Mouse (Mus musculus) cerebral cortex, adult 2 months (tissue): ENCODE results near the gene Neo1.

Experiments used
- WGBS: fragments of 180-500 bp; shearing (Covaris S2); methylation state at CpG from one replicate; pipeline ENCODE4 v1.1.7; 2018; 5-methylcytosine and 5-hydroxymethylcytosine counted together

Neo1 gene

DNA sequence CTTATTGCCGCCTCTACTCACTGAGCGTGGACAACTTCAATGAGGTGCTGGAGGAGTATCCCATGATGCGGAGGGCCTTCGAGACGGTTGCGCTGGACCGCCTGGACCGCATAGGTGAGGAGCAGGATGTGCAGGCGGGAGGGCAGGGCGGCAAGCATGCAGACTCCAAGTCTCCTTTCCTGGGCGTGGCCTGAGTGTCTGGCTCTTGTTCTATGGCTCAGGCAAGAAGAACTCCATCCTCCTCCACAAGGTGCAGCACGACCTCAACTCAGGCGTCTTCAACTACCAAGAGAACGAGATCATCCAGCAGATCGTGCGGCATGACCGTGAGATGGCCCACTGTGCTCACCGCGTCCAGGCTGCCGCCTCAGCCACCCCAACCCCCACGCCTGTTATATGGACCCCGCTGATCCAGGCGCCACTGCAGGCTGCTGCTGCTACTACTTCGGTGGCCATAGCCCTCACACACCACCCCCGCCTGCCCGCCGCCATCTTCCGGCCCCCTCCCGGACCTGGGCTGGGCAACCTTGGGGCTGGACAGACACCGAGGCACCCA, 177.1 kb downstream of the Neo1 start:
- WGBS, result 53% methylated on average over 25 of the region's 30 CpGs

DNA sequence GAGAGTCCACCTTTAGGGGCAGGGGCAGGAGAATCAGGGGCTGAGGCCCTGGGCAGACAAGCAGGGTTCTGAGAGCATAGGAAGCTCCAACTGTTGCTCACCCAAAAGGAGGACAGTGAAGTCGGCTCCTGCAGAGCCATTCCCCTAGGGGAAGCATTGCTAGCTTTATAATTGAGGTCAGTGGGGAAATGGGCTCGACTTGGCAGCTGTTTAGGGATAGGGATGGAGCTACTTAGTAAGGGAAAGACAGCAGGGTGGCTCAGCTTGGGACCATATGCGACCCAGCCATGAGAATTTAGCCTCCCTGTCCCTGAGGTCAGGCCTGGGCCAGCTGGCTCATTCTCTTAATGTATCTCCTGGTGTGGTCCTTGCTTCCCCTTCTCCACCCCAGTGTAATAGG, 181.3 kb downstream of the Neo1 start:
- 89% methylated on average over 3 of the region's 3 CpGs for WGBS

DNA sequence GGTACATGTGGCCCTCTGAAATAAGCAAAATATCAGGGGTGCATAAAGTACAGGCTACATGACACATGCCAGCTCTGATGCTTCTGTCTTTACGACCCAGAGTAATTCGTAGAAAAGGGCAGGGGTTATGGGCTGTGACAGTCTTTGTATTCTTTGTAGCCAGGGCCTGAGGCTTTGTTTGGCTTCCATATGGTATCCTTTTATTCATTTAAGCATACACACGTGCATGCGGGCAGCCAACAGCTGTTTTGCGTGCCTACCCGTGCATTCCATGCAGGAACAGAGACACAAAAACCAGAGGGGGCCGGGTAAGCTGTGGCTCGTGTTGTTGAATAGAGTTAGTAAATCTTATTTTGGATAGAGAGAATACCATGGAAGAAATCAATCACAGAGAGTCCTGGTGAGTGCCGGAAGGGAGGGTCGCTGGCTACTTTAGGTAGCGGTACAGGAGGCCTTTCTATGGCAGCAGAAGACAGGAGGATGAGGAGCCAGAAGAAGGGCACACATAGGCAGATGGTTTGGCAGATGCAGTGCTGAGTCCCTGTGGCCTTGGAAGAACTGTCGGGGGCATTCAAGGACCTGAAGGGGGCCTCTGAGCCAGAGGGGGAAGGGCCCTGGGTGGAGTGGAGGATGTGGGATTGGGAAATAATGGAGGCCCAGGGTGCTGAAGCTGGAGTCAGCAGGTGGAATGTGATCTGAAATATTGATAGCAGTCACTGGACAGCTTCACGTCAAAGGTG, 186.5 kb downstream of the Neo1 start:
- 81% methylated on average over 13 of the region's 13 CpGs for WGBS

DNA sequence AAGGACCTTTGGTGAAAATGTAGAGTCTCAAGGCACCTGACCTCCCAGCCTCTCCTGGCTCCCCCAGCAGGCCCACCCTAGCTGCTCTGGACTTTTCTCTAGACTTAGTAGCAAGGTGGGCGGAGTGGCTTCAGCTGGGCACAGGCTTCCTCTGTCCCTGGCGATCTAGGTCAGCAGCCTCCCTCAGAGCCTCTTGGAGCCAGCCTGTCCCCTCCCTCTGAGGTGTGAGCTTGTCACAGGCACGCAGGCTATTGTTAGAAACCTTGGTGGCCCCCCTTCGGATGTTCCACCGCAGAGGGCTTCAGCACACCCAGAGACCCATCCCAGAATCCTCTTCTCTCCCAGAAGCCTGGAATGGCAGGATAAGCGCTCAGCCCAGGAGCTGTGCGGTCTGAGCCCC, 188.6 kb downstream of the Neo1 start:
- WGBS, result 75% methylated on average over 7 of the region's 7 CpGs

DNA sequence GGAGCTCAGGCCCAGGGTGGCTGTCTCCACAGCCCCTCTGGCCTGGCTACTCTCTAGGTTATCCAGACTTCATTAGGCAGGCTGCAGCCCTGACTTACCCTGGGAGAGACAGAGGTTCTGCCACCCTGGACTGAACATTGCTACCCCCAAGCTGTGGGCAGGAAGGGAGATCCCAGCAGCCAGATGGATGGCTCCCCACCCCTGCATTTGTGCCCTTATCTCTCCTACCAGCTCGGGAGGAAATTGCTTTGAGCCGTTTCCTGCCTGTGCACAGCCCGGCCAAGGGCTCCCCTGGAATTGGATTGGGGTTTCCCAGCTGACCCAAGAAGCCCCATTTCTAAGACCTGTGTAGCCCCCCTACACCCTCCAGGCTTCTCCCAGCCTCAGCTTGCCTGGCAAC, 189.2 kb downstream of the Neo1 start:
- 26% methylated on average over 3 of the region's 3 CpGs for WGBS

DNA sequence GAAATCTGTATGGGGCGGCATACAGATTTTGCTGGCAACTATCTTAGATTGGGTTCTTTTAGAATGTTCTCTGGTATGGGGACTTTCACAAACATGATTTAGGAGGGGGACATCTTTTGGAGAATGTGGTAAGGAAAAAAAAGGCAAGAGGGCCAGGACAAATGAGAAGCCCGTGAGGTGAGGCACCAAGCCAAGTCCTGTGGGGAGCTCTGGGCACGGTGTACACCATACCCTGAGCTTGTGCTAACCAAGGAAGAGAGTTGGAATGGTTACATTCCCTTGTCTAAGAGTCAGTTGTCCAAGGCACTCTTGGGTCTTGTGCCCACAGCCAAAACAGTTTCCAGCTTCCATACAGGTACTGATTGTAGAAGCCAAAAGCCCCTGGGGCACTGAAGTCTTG, 191.6 kb downstream of the Neo1 start:
- WGBS, result 85% methylated on average over 3 of the region's 3 CpGs

DNA sequence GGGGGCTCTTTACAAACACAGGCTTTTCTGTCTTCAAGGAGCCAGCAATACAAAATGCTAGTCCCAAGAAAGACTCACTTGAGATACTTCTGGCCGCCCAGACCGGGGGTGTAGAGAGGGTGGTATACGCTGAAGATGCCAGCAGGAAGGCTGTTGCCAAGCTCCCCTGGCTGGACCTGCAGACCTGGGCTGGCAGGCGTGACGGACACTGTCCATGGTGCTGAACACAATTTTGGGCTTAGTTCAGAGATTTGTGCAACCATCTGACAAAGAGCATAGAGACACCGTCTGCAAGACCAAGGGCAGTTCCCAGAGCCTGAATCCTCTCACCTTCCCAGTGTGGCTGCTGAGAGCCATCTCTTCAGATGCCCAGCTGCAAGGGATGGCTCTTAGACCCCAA, 194.6 kb downstream of the Neo1 start:
- 54% methylated on average over 6 of the region's 6 CpGs for WGBS

DNA sequence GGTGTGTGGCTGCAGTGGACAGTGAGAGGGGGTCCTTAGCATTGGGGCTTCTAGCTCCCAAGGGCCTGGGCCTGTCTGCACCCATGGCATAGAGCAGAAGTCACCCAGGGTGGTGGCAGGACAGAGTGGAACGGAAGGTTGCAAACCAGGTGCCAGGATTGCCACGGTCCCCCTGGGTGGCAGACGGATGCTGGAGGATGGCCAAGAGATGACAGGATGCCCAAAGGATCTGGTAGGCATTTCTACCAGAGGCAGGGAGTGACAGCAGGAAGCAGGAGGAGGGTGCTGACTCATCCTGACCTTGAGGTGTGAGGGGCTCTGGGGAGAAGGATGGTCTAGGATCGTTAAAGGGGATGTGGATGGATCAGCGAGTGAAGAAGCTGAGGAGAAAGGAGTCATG, 197.7 kb downstream of the Neo1 start:
- 70% methylated on average over 5 of the region's 5 CpGs for WGBS

DNA sequence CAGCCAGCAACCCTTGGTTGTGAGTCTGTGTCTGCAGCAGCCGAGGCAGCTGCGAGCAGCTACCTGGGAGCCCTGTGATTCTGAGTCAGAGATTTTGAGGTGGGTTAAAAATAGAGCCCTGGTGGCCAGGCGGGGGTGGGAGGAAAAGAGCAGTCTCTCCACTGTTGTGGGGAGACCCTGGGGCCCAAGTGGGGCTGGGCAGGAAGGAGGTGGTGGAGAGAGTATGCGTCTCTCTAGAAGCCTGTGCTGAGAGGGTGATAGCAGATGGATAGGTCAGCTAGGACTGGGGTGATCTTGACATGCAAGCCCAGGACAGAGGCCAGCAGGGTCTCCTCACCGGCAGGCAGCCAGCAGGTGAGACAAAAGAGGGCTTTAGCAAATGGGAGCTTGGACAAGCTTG, 199.1 kb downstream of the Neo1 start:
- 61% methylated on average over 5 of the region's 5 CpGs for WGBS

DNA sequence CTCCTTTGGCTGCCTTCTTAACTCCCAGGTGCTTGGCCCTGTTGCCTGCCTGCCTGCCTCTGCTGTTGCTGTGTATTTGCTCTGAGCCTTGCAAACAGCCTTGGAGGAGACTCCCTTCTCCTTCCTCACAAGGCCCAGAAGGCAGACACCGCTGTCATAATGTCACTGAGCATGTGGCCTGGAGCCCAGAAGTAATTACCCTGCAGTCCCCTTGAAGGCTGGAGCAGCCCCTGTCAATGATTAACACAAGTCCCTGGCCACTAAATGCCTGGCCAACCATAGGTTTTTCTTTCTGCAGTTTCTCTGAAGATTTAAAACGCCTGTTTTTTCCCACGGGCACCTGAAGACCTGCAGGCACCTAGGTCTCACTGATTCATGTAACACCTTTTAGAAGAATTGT, 203.3 kb downstream of the Neo1 start:
- 84% methylated on average over 3 of the region's 3 CpGs for WGBS

DNA sequence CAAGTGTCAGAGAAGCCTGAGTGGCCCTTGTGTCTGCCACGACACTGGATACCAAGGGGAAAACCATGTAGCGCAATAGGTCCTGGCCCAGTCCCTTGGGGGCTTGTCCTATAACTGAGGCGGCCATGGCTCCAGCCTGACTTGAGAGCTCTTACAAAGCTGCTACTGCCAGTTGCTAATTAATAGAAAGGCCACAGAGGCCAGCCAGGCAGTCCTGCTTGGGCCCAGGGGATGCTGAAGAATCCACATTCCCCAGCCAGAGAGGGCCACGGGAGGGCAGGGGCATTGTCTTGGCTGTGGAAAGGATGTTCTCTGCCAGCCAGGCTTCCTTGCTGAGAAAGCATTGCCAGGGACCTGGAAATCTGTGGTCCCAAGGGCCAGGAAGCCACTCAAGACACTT, 206.6 kb downstream of the Neo1 start:
- WGBS, result 75% methylated on average over 4 of the region's 4 CpGs
